Mouse (Mus musculus): ENCODE measurements at regions not wholly inside any gene's neighbourhood (a gene's known extent, or its start where the extent isn't known, plus 50 kb on each side); places are given as distances from the start of the nearest gene placed in this dataset.

GRCm38 (mm10) chr1:157974656-157975055 lies 381.5 kb downstream of the Brinp2 start:
- Histone ChIP-seq H3K27me3 (no peaks in the 10 kb centered on the region), H3K9ac (no peak overlapping the region), H3K4me3 (replicated peaks) (no peak overlapping the region), H3K9me3 (no peaks in the 10 kb centered on the region), H3K4me2 (no peak overlapping the region), H3K4me1 (peaks cover 8% of the 10 kb centered on the region), H3K27ac (no peak overlapping the region), H3K36me3 (replicated peaks) (no peaks in the 10 kb centered on the region)
- 66% methylated on average over 4 of the region's 4 CpGs for WGBS
- ATAC-seq (ENCODE audit: low FRiP score): no peak

- Histone ChIP-seq H3K4me3 (replicated peaks) (no peak overlapping the region), H3K4me2 (no peak overlapping the region), H3K9me3 (no peaks in the 10 kb centered on the region), H3K4me1 (no peaks in the 10 kb centered on the region), H3K27me3 (no peaks in the 10 kb centered on the region), H3K36me3 (replicated peaks) (no peaks in the 10 kb centered on the region), H3K27ac (no peak overlapping the region), H3K9ac (no peak overlapping the region)
- ATAC-seq (ENCODE audit: low FRiP score): no peak
- WGBS: 34% methylated on average over 7 of the region's 7 CpGs
These were observed 337.0 kb downstream of the Brinp2 start for GRCm38 (mm10) chr1:158019161-158019560.

- no peak overlapping the region for H3K9ac ChIP-seq
- H3K4me2 ChIP-seq: no peak overlapping the region
- H3K4me3 ChIP-seq (replicated peaks): no peak overlapping the region
- H3K9me3 ChIP-seq: no peaks in the 10 kb centered on the region
- no peaks in the 10 kb centered on the region for H3K36me3 ChIP-seq (replicated peaks)
- H3K4me1 ChIP-seq: no peaks in the 10 kb centered on the region
- 59% methylated on average over 2 of the region's 2 CpGs for WGBS
- H3K27ac ChIP-seq: no peak overlapping the region
- ATAC-seq (ENCODE audit: low FRiP score): no peak
- H3K27me3 ChIP-seq: no peaks in the 10 kb centered on the region
These were observed 316.4 kb downstream of the Brinp2 start for GRCm38 (mm10) chr1:158039756-158040155.

GRCm38 (mm10) chr1:158040334-158040733 lies 315.8 kb downstream of the Brinp2 start:
- no peak overlapping the region for H3K9ac ChIP-seq
- H3K4me1 ChIP-seq: no peaks in the 10 kb centered on the region
- H3K9me3 ChIP-seq: no peaks in the 10 kb centered on the region
- H3K27me3 ChIP-seq: no peaks in the 10 kb centered on the region
- H3K4me2 ChIP-seq: no peak overlapping the region
- no peak overlapping the region for H3K4me3 ChIP-seq (replicated peaks)
- H3K27ac ChIP-seq: no peak overlapping the region
- no peaks in the 10 kb centered on the region for H3K36me3 ChIP-seq (replicated peaks)
- 80% methylated on average over 4 of the region's 4 CpGs for WGBS
- no peak for ATAC-seq (ENCODE audit: low FRiP score)

GRCm38 (mm10) chr1:158052644-158053043 lies 303.5 kb downstream of the Brinp2 start:
- no peak overlapping the region for H3K27ac ChIP-seq
- no peaks in the 10 kb centered on the region for H3K9me3 ChIP-seq
- ATAC-seq (ENCODE audit: low FRiP score): no peak
- H3K36me3 ChIP-seq (replicated peaks): no peaks in the 10 kb centered on the region
- no peaks in the 10 kb centered on the region for H3K4me1 ChIP-seq
- no peak overlapping the region for H3K9ac ChIP-seq
- H3K4me3 ChIP-seq (replicated peaks): no peak overlapping the region
- H3K4me2 ChIP-seq: no peak overlapping the region
- WGBS: 84% methylated on average over 4 of the region's 4 CpGs
- no peaks in the 10 kb centered on the region for H3K27me3 ChIP-seq

- H3K27me3 ChIP-seq: no peaks in the 10 kb centered on the region
- H3K4me3 ChIP-seq (replicated peaks): no peak overlapping the region
- no peak for ATAC-seq (ENCODE audit: low FRiP score)
- no peak overlapping the region for H3K4me2 ChIP-seq
- H3K36me3 ChIP-seq (replicated peaks): no peaks in the 10 kb centered on the region
- H3K27ac ChIP-seq: no peak overlapping the region
- H3K9me3 ChIP-seq: no peaks in the 10 kb centered on the region
- no peak overlapping the region for H3K9ac ChIP-seq
- no peaks in the 10 kb centered on the region for H3K4me1 ChIP-seq
- 72% methylated on average over 11 of the region's 11 CpGs for WGBS
These were observed 301.2 kb downstream of the Brinp2 start for GRCm38 (mm10) chr1:158054961-158055360.

GRCm38 (mm10) chr1:158056994-158057630 lies 299.0 kb downstream of the Brinp2 start:
- no peak overlapping the region for H3K27ac ChIP-seq
- H3K9me3 ChIP-seq: no peaks in the 10 kb centered on the region
- no peaks in the 10 kb centered on the region for H3K27me3 ChIP-seq
- no peaks in the 10 kb centered on the region for H3K36me3 ChIP-seq (replicated peaks)
- H3K4me3 ChIP-seq (replicated peaks): no peak overlapping the region
- H3K9ac ChIP-seq: no peak overlapping the region
- WGBS: 73% methylated on average over 3 of the region's 3 CpGs
- no peaks in the 10 kb centered on the region for H3K4me1 ChIP-seq
- no peak for ATAC-seq (ENCODE audit: low FRiP score)
- no peak overlapping the region for H3K4me2 ChIP-seq

GRCm38 (mm10) chr1:158057789-158058188 lies 298.3 kb downstream of the Brinp2 start:
- Histone ChIP-seq H3K4me2 (no peak overlapping the region), H3K9ac (no peak overlapping the region), H3K4me1 (no peaks in the 10 kb centered on the region), H3K36me3 (replicated peaks) (no peaks in the 10 kb centered on the region), H3K4me3 (replicated peaks) (no peak overlapping the region), H3K27ac (no peak overlapping the region), H3K27me3 (no peaks in the 10 kb centered on the region), H3K9me3 (no peaks in the 10 kb centered on the region)
- no peak for ATAC-seq (ENCODE audit: low FRiP score)

- H3K9me3 ChIP-seq: no peaks in the 10 kb centered on the region
- H3K4me2 ChIP-seq: no peak overlapping the region
- no peaks in the 10 kb centered on the region for H3K27me3 ChIP-seq
- H3K4me1 ChIP-seq: no peaks in the 10 kb centered on the region
- ATAC-seq (ENCODE audit: low FRiP score): no peak
- no peaks in the 10 kb centered on the region for H3K36me3 ChIP-seq (replicated peaks)
- H3K4me3 ChIP-seq (replicated peaks): no peak overlapping the region
- WGBS: 90% methylated on average over 6 of the region's 6 CpGs
- H3K27ac ChIP-seq: no peak overlapping the region
- H3K9ac ChIP-seq: no peak overlapping the region
These were observed 294.1 kb downstream of the Brinp2 start for GRCm38 (mm10) chr1:158061995-158062394.

GRCm38 (mm10) chr1:158082181-158082580 lies 273.9 kb downstream of the Brinp2 start:
- 79% methylated on average over 1 of the region's 1 CpGs for WGBS
- no peaks in the 10 kb centered on the region for H3K9me3 ChIP-seq

GRCm38 (mm10) chr1:158085856-158086255 lies 270.3 kb downstream of the Brinp2 start:
- 79% methylated on average over 3 of the region's 3 CpGs for WGBS
- Histone ChIP-seq H3K27me3 (no peaks in the 10 kb centered on the region), H3K4me1 (no peaks in the 10 kb centered on the region; the same call in 1 of the 2 replicates), H3K4me3 (replicated peaks) (no peak overlapping the region), H3K4me2 (no peak overlapping the region), H3K36me3 (replicated peaks) (no peaks in the 10 kb centered on the region), H3K9ac (no peak overlapping the region), H3K27ac (no peak overlapping the region), H3K9me3 (no peaks in the 10 kb centered on the region)
- no peak for ATAC-seq (ENCODE audit: low FRiP score)

More at GRCm38 (mm10) chr1:158082181-158082580, 273.9 kb downstream of the Brinp2 start:
- no peaks in the 10 kb centered on the region for H3K36me3 ChIP-seq (replicated peaks)
- H3K4me1 ChIP-seq: no peaks in the 10 kb centered on the region
- no peak for ATAC-seq (ENCODE audit: low FRiP score)
- H3K4me2 ChIP-seq: no peak overlapping the region
- no peak overlapping the region for H3K4me3 ChIP-seq (replicated peaks)
- H3K27me3 ChIP-seq: no peaks in the 10 kb centered on the region
- no peak overlapping the region for H3K27ac ChIP-seq
- H3K9ac ChIP-seq: no peak overlapping the region

- Histone ChIP-seq H3K9me3 (no peaks in the 10 kb centered on the region), H3K36me3 (replicated peaks) (no peaks in the 10 kb centered on the region), H3K4me1 (no peaks in the 10 kb centered on the region), H3K27me3 (no peaks in the 10 kb centered on the region), H3K9ac (no peak overlapping the region), H3K4me2 (no peak overlapping the region), H3K4me3 (replicated peaks) (no peak overlapping the region), H3K27ac (no peak overlapping the region)
- WGBS: 92% methylated on average over 4 of the region's 4 CpGs
- ATAC-seq (ENCODE audit: low FRiP score): no peak
These were observed 258.6 kb downstream of the Brinp2 start for GRCm38 (mm10) chr1:158097500-158097899.

GRCm38 (mm10) chr1:158119708-158120107 lies 236.4 kb downstream of the Brinp2 start:
- ATAC-seq (ENCODE audit: low FRiP score): no peak
- Histone ChIP-seq H3K4me3 (replicated peaks) (no peak overlapping the region), H3K4me2 (no peak overlapping the region), H3K36me3 (replicated peaks) (no peaks in the 10 kb centered on the region), H3K27me3 (no peaks in the 10 kb centered on the region), H3K9me3 (no peaks in the 10 kb centered on the region), H3K9ac (no peak overlapping the region), H3K27ac (no peak overlapping the region), H3K4me1 (no peaks in the 10 kb centered on the region)
- WGBS: 92% methylated on average over 2 of the region's 2 CpGs

All from forebrain, embryonic 12.5 days (tissue).